Mouse (Mus musculus) thymus, adult 2 months (tissue): ENCODE measurements around the gene Acadm.

Source experiments
- CTCF ChIP-seq: fragments of 200-500 bp; IDR thresholded peaks from 2 replicates; pipeline ENCODE4 v1.5.1; 2012; ENCODE audit warnings: mild to moderate bottlenecking, control low read depth, low read length, moderate library complexity, borderline replicate concordance; ENCODE audit not compliant: control insufficient read depth, poor library complexity, insufficient read depth; ENCODE audit errors: extremely low read depth
- POLR2A ChIP-seq: fragments of 200-500 bp; IDR thresholded peaks from 2 replicates; pipeline ENCODE4 v1.6.1; 2012; ENCODE audit warnings: mild to moderate bottlenecking, low read length, control low read depth, moderate library complexity; ENCODE audit not compliant: control insufficient read depth, poor library complexity, insufficient read depth; ENCODE audit errors: extremely low read depth

GRCm38 (mm10) chr3:153969451-153969850, 25.0 kb upstream of the Acadm start:
- TF ChIP-seq POLR2A (no peak), CTCF (no peak)
